Mouse (Mus musculus): ENCODE measurements around the gene Fam204a. TPM values are rescaled to one million over a fixed set of nuclear protein-coding genes. Genes with fewer than 3 reads are reported as not detected.
A peak's percentile ranks its signal among the peaks of the same experiment; 100 is the strongest.

Fam204a gene
- total RNA-seq, 2 experiments from 2014 or later: 24.4 to 30.0 TPM

GRCm38 (mm10) chr19:60217985-60218384, 8.5 kb downstream of the Fam204a start:
- no peak for TF ChIP-seq CTCF (IDR thresholded peaks at IDR 0.05)
- intact Hi-C loops (cut with DNase I): no loop called here
- H3K27ac ChIP-seq: no peak overlapping the region
- H3K4me3 ChIP-seq: no peak overlapping the region
- DNase-seq (ENCODE audit: extremely low spot score in 1 of 2, low spot score in 2 of 2): no peak

- intact Hi-C loops (cut with DNase I): no loop called here
- no peak for DNase-seq (ENCODE audit: extremely low spot score in 1 of 2, low spot score in 2 of 2)
- no peak for TF ChIP-seq CTCF (IDR thresholded peaks at IDR 0.05)
- Histone ChIP-seq H3K4me3 (no peak overlapping the region), H3K27ac (no peak overlapping the region)
Measured at GRCm38 (mm10) chr19:60208173-60208572, 18.3 kb downstream of the Fam204a start.

GRCm38 (mm10) chr19:60204176-60204575, 22.3 kb downstream of the Fam204a start:
- Histone ChIP-seq H3K4me3 (no peak overlapping the region), H3K27ac (no peak overlapping the region)
- intact Hi-C loops (cut with DNase I): no loop called here
- no peak for TF ChIP-seq CTCF (IDR thresholded peaks at IDR 0.05)
- DNase-seq (ENCODE audit: extremely low spot score in 1 of 2, low spot score in 2 of 2): no peak

DNA sequence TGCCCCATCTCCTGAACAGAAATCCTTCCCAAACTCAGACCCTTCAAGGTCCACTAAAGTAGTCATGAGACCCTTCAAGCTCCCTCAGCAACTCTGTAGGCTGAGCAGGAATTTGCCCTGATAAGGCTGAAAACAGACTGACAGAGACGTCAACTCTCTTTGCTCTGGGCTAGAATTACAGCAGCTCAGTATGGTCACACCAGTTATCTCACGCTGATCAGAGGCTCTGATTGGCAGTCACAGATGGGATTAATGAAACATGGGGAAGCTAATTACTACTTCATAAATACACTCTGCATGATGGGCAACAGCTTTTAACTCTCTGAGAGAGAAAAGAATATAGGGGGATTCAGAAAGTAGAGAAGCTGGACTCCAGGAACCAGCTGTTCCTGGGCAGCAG, 26.2 kb downstream of the Fam204a start:
- TF ChIP-seq CTCF (IDR thresholded peaks at IDR 0.05): no peak
- intact Hi-C loops (cut with DNase I): no loop called here
- DNase-seq (ENCODE audit: extremely low spot score in 1 of 2, low spot score in 2 of 2): no peak
- H3K27ac ChIP-seq: no peak overlapping the region
- H3K4me3 ChIP-seq: no peak overlapping the region

GRCm38 (mm10) chr19:60199152-60199551, 27.3 kb downstream of the Fam204a start:
- H3K4me3 ChIP-seq: no peak overlapping the region
- DNase-seq (ENCODE audit: extremely low spot score in 1 of 2, low spot score in 2 of 2): no peak
- intact Hi-C loops (cut with DNase I): no loop called here
- no peak overlapping the region for H3K27ac ChIP-seq
- no peak for TF ChIP-seq CTCF (IDR thresholded peaks at IDR 0.05)

- TF ChIP-seq CTCF (IDR thresholded peaks at IDR 0.05): no peak
- Histone ChIP-seq H3K27ac (no peak overlapping the region), H3K4me3 (no peak overlapping the region)
- DNase-seq (ENCODE audit: extremely low spot score in 1 of 2, low spot score in 2 of 2): no peak
- intact Hi-C loops (cut with DNase I): no loop called here
Measured at GRCm38 (mm10) chr19:60192790-60193189, 33.7 kb downstream of the Fam204a start.

GRCm38 (mm10) chr19:60189206-60189605, 37.3 kb downstream of the Fam204a start:
- DNase-seq (ENCODE audit: extremely low spot score in 1 of 2, low spot score in 2 of 2): no peak
- no peak; the same call in 1 of the 2 replicates for TF ChIP-seq CTCF (IDR thresholded peaks at IDR 0.05)
- intact Hi-C loops (cut with DNase I): loop anchor here (10.0 kb wide), 1 partner anchor 116 kb away; no protein-coding TSS in a partner anchor
- Histone ChIP-seq H3K4me3 (no peak overlapping the region), H3K27ac (no peak overlapping the region)

DNA sequence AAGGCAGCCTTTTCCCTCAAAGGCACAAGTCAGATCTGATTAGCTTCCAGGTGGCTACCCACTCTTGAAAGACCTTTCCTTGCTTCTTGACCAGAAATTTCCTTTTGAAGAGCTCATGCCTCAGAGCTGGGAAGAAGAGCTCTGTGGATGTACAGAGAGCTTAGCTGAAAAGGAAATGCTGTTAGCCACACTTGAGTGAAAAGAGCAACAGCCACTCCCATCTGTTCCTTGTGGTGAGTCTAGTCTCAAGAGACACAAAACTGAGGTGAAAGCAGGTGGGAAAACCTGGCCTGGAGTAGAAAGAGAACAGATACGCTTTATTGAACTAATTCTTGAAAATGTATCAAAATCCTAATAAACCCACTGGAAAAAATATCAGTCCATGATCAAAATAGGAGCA, 43.6 kb downstream of the Fam204a start:
- TF ChIP-seq CTCF (IDR thresholded peaks at IDR 0.05): no peak
- Histone ChIP-seq H3K4me3 (no peak overlapping the region), H3K27ac (no peak overlapping the region)
- no peak for DNase-seq (ENCODE audit: extremely low spot score in 1 of 2, low spot score in 2 of 2)
- intact Hi-C loops (cut with DNase I): loop anchor here (10.0 kb wide), 1 partner anchor 122 kb away; no protein-coding TSS in a partner anchor

DNA sequence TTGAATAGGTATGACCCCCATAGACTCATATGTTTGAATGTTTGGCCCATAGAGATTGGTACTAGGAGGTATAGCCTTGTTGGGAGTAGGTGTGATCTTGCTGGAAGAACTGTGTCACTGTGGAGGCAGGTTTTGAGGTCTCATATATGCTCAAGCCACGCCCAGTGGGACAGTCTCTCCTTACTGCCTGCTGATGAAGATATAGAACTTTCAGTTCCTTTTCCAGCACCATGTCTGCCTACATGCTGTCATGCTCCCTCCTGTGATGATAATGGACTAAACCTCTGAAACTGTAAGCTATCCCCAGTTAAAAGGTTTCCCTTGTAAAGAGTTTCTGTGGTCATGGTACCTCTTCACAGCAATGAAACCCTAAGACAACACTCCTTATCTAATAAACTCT, 44.3 kb downstream of the Fam204a start:
- Histone ChIP-seq H3K4me3 (no peak overlapping the region), H3K27ac (no peak overlapping the region)
- intact Hi-C loops (cut with DNase I): loop anchor here (10.0 kb wide), 1 partner anchor 123 kb away; no protein-coding TSS in a partner anchor
- no peak for TF ChIP-seq CTCF (IDR thresholded peaks at IDR 0.05)
- no peak for DNase-seq (ENCODE audit: extremely low spot score in 1 of 2, low spot score in 2 of 2)

GRCm38 (mm10) chr19:60178771-60179563, 47.5 kb downstream of the Fam204a start:
- H3K4me3 ChIP-seq: no peak overlapping the region
- H3K27ac ChIP-seq: no peak overlapping the region
- intact Hi-C loops (cut with DNase I): no loop called here
- no peak for TF ChIP-seq CTCF (IDR thresholded peaks at IDR 0.05)
- DNase-seq (ENCODE audit: extremely low spot score in 1 of 2, low spot score in 2 of 2): no peak

DNA sequence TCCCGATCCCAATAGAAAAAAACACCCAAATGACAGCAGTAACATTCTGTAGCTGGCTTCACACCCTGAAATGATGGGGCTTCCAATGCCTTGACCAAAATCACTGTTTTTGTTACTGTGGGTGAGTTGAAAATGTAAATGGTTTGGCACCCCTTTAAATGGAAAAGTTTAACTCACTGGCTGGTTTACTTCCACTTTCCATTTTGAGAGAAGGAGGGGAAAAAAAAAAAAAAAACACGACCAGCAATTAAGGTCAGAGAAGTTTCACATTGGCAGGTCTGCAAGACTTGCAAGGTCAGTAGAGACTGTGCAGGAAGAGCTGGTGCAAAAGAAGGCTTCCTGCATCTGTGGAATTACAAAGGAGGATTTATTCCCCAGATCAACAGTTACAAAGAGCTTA, 61.1 kb downstream of the Fam204a start:
- no peak overlapping the region for H3K4me3 ChIP-seq
- no peak for TF ChIP-seq CTCF (IDR thresholded peaks at IDR 0.05)
- H3K27ac ChIP-seq: no peak overlapping the region
- no peak for DNase-seq (ENCODE audit: extremely low spot score in 1 of 2, low spot score in 2 of 2)
- intact Hi-C loops (cut with DNase I): no loop called here

- intact Hi-C loops (cut with DNase I): no loop called here
- DNase-seq (ENCODE audit: extremely low spot score in 1 of 2, low spot score in 2 of 2): no peak
- Histone ChIP-seq H3K4me3 (no peak overlapping the region), H3K27ac (no peak overlapping the region)
- peak; percentile 64 for TF ChIP-seq CTCF (IDR thresholded peaks at IDR 0.05)
Measured at GRCm38 (mm10) chr19:60160611-60161274, 65.8 kb downstream of the Fam204a start.

Measured in left cerebral cortex, adult 2 months (tissue).